In genomic region chr4:43443511-43443910, GRCm38 (mm10) we compare ENCODE assay signal across 8 mouse cellular contexts. TPM values are rescaled to one million over a fixed set of nuclear protein-coding genes. Genes with fewer than 3 reads are reported as not detected.
A peak's percentile ranks its signal among the peaks of the same experiment; 100 is the strongest.
DNase-seq lines count a peak whose midpoint lies in the region; ATAC-seq lines count a peak whose summit lies in the region.

No protein-coding gene starts in this region.

- peak overlapping the region; percentile 74 for H3K4me3 ChIP-seq in liver, embryonic 13.5 days (replicated peaks)
- H3K4me3 ChIP-seq in stomach, embryonic 14.5 days (ENCODE audit: low read depth, low read length): peak overlapping the region; percentile 87

- 4% methylated on average over 28 of the region's 28 CpGs for WGBS in liver, embryonic 13.5 days (ENCODE audit: insufficient replicate concordance)
- WGBS in stomach, embryonic 14.5 days: under 1% methylated on average over 24 of the region's 28 CpGs

- intact Hi-C loops in heart, postnatal 14 days (cut with DNase I): loop anchor here (2.0 to 5.0 kb wide), 3 partner anchors 35 to 224 kb away; partner anchors contain the start of genes Fam221b and Tmem8b

- H3K9ac ChIP-seq in liver, embryonic 13.5 days: peak overlapping the region; percentile 79
- H3K9ac ChIP-seq in stomach, embryonic 14.5 days (replicated peaks; ENCODE audit: low read depth, low read length): peak overlapping the region; percentile 95

- peak; percentile 58 for DNase-seq in cerebellum, adult 11-12 months
- DNase-seq in cerebellum, adult 11 months: no peak
- DNase-seq in urinary bladder, postnatal 14 days (ENCODE audit: low spot score): peak; percentile 35
- DNase-seq in urinary bladder, postnatal 25 days (ENCODE audit: low spot score): no peak
- peak; percentile 42 to 44 for DNase-seq in heart, postnatal 14 days
- no peak for DNase-seq in liver, embryonic 13.5 days
- no peak for DNase-seq in right cerebral cortex, postnatal 25 days

- H3K4me2 ChIP-seq in liver, embryonic 13.5 days: peak overlapping the region; percentile 98
- peak overlapping the region; percentile 97 for H3K4me2 ChIP-seq in stomach, embryonic 14.5 days (replicated peaks; ENCODE audit: low read depth, low read length)

- no peak; the same call in 1 of the 2 replicates for ATAC-seq in liver, embryonic 13.5 days (ENCODE audit: low read depth)
- no peak for ATAC-seq in stomach, embryonic 14.5 days (ENCODE audit: insufficient number of reproducible peaks, insufficient read depth, low FRiP score, low read depth)

- H3K36me3 ChIP-seq in liver, embryonic 13.5 days: peaks cover 20% of the 10 kb centered on the region
- peaks cover 35% of the 10 kb centered on the region for H3K36me3 ChIP-seq in stomach, embryonic 14.5 days (ENCODE audit: control insufficient read depth, insufficient read depth, low read length)

- H3K9me3 ChIP-seq in liver, embryonic 13.5 days (replicated peaks): no peaks in the 10 kb centered on the region
- no peaks in the 10 kb centered on the region for H3K9me3 ChIP-seq in stomach, embryonic 14.5 days (ENCODE audit: control insufficient read depth, low read depth, low read length)

- peaks cover 28% of the 10 kb centered on the region for H3K27me3 ChIP-seq in liver, embryonic 13.5 days
- no peaks in the 10 kb centered on the region for H3K27me3 ChIP-seq in stomach, embryonic 14.5 days (ENCODE audit: control insufficient read depth, insufficient read depth, low read length)

- no peak overlapping the region for H3K27ac ChIP-seq in liver, embryonic 13.5 days
- H3K27ac ChIP-seq in stomach, embryonic 14.5 days (ENCODE audit: low read length): peak overlapping the region; percentile 90

- peaks cover 19% of the 10 kb centered on the region for H3K4me1 ChIP-seq in liver, embryonic 13.5 days (replicated peaks)
- H3K4me1 ChIP-seq in stomach, embryonic 14.5 days (ENCODE audit: control insufficient read depth, insufficient read depth, low read length): peaks cover 8% of the 10 kb centered on the region

RNA-seq across cellular contexts. Expression of gene Tesk1, which starts 1.8 kb away (rescaled TPM):
- total RNA-seq in heart, postnatal 14 days (2021): 10 to 100 TPM; 32.3 to 35.7 TPM
- polyA plus RNA-seq in liver, embryonic 13.5 days (2015; fragmentation: Nextera tagmentation; extraction: Ambion mirVana): 0.95 and 0.98 TPM in 2 replicates
- 5.4 and 7.1 TPM in 2 replicates for polyA plus RNA-seq in stomach, embryonic 14.5 days (2014; fragmentation: Nextera tagmentation; extraction: Ambion mirVana)

RNA-seq across cellular contexts. Expression of gene Cd72, which starts 10.9 kb away (rescaled TPM):
- total RNA-seq in heart, postnatal 14 days (2021): under 1 TPM; 0.59 to 0.88 TPM
- 0.48 and 0.70 TPM in 2 replicates for polyA plus RNA-seq in liver, embryonic 13.5 days (2015; fragmentation: Nextera tagmentation; extraction: Ambion mirVana)
- polyA plus RNA-seq in stomach, embryonic 14.5 days (2014; fragmentation: Nextera tagmentation; extraction: Ambion mirVana): 5.5 and 5.6 TPM in 2 replicates

RNA-seq across cellular contexts. Expression of gene Fam166b, which starts 14.6 kb away (rescaled TPM):
- total RNA-seq in heart, postnatal 14 days (2021): under 1 TPM in 1 of 2 experiments, not detected in 1; 0.38 TPM
- not detected in 2 replicates for polyA plus RNA-seq in liver, embryonic 13.5 days (2015; fragmentation: Nextera tagmentation; extraction: Ambion mirVana)
- 0.22 and 0.25 TPM in 2 replicates for polyA plus RNA-seq in stomach, embryonic 14.5 days (2014; fragmentation: Nextera tagmentation; extraction: Ambion mirVana)

RNA-seq across cellular contexts. Expression of gene Sit1, which starts 40.0 kb away (rescaled TPM):
- total RNA-seq in heart, postnatal 14 days (2021): 1 to 10 TPM in 1 of 2 experiments, not detected in 1; 1.4 TPM
- not detected in 2 replicates for polyA plus RNA-seq in liver, embryonic 13.5 days (2015; fragmentation: Nextera tagmentation; extraction: Ambion mirVana)
- polyA plus RNA-seq in stomach, embryonic 14.5 days (2014; fragmentation: Nextera tagmentation; extraction: Ambion mirVana): not detected in 2 replicates

RNA-seq across cellular contexts. Expression of gene Ccdc107, which starts 49.2 kb away (rescaled TPM):
- total RNA-seq in heart, postnatal 14 days (2021): 10 to 100 TPM; 25.9 to 27.1 TPM
- polyA plus RNA-seq in liver, embryonic 13.5 days (2015; fragmentation: Nextera tagmentation; extraction: Ambion mirVana): 34.2 and 34.3 TPM in 2 replicates
- 130 and 132 TPM in 2 replicates for polyA plus RNA-seq in stomach, embryonic 14.5 days (2014; fragmentation: Nextera tagmentation; extraction: Ambion mirVana)

Comparison
In these comparisons a context has a peak if more than half of its experiments do, and no peak if none do; other contexts are left out.
1. DNase-seq: peak in cerebellum, adult 11-12 months (single experiment), urinary bladder, postnatal 14 days (single experiment) and heart, postnatal 14 days (2 of 2); none in cerebellum, adult 11 months (single experiment), urinary bladder, postnatal 25 days (single experiment), liver, embryonic 13.5 days (single experiment) and right cerebral cortex, postnatal 25 days (single experiment).